Mouse (Mus musculus) lung, embryonic 14.5 days (tissue): ENCODE measurements around the gene Hip1r. TPM values are rescaled to one million over a fixed set of nuclear protein-coding genes. Genes with fewer than 3 reads are reported as not detected.
A peak's percentile ranks its signal among the peaks of the same experiment; 100 is the strongest.

Source experiments
- ATAC-seq: fragments of 200-750 bp; cut with Nextera tagmentation; 2 replicates; pipeline ENCODE4 v1.8.0; 2017; ENCODE audit warnings: mild to moderate bottlenecking, moderate TSS enrichment, moderate library complexity; ENCODE audit not compliant: insufficient read depth
- DNase-seq: peaks from one replicate; pipeline ENCODE4 v3.0.0-alpha.2; 2015
- H3K27ac ChIP-seq: fragments of 300-500 bp; sonication (generic); 2 replicates; pipeline ENCODE4 v1.5.1; 2014; ENCODE audit warnings: low read depth, mild to moderate bottlenecking, moderate library complexity
- H3K27me3 ChIP-seq: fragments of 300-500 bp; sonication (generic); 2 replicates; pipeline ENCODE4 v1.6.1; 2014; ENCODE audit warnings: low read length, control low read depth; ENCODE audit not compliant: insufficient read depth
- H3K36me3 ChIP-seq: fragments of 300-500 bp; sonication (generic); 2 replicates; pipeline ENCODE4 v1.6.1; 2014; ENCODE audit warnings: control low read depth; ENCODE audit not compliant: insufficient read depth
- H3K4me1 ChIP-seq: fragments of 300-500 bp; sonication (generic); 2 replicates; pipeline ENCODE4 v1.6.1; 2014; ENCODE audit warnings: antibody characterized with exemption, control low read depth; ENCODE audit not compliant: insufficient read depth
- H3K4me2 ChIP-seq: fragments of 300-500 bp; sonication (generic); 2 replicates; pipeline ENCODE4 v1.6.1; 2014; ENCODE audit warnings: mild to moderate bottlenecking
- H3K4me3 ChIP-seq: fragments of 300-500 bp; sonication (generic); 2 replicates; pipeline ENCODE4 v1.5.1; 2014; ENCODE audit warnings: low read depth, low read length
- H3K9ac ChIP-seq: fragments of 300-500 bp; sonication (generic); 2 replicates; pipeline ENCODE4 v1.6.1; 2014
- H3K9me3 ChIP-seq: fragments of 300-500 bp; sonication (generic); 2 replicates; pipeline ENCODE4 v1.6.1; 2016; ENCODE audit warnings: low read depth, low read length, control low read depth
- CTCF ChIP-seq: IDR thresholded peaks from 2 replicates; pipeline ENCODE4 v1.5.1; 2016; ENCODE audit warnings: antibody characterized with exemption, low read depth
- WGBS: fragments of 180-500 bp; shearing (Covaris S2); extraction: QIAGEN DNeasy Blood & Tissue Kit; methylation state at CpG from one replicate; pipeline ENCODE4 v1.1.7; 2014; 5-methylcytosine and 5-hydroxymethylcytosine counted together
- polyA plus RNA-seq: library from polyadenylated mRNA; unstranded; fragments of >200 nt; fragmentation: Nextera tagmentation; extraction: Ambion mirVana; gene quantifications from 2 replicates; pipeline ENCODE4 v1.2.1, GENCODE M21; 2014

Gene Hip1r
- polyA plus RNA-seq, 1 experiment from 2014 or later: 9.1 TPM

DNA sequence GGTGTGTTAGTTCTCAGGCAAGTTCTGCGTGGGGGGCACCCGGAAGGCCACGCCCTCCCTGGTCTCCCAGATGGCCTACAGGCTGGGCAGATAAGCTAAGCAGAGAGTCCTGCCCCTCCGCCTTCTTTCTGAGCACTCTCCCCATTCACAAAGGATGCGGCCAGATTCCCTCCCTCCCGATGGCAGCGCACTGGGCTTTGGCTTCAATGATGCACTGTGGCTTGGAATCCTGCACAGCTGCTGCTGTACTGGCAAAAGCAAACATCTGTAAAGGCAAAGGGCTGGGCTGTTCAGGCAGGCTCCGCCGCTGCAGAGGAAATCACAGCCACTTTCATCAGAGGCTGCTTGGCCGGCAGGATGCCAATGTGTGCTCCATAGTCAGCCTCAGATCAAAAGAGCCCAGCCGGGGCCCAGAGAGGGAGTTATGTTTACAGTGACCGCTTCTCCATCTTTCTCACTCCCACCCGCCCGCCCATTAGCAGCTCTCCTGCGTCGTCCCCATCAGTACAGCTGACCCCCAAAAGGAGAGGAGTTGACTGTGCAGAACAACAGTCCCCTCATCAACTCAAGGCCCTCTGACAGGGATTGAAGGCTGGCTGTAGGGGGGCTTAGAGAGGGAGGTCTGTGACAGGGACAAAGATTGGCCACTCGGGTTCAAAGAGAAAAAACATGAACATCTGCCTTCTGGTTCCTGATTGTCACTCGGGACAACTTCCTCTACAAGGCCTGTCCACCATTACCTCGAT is 37.7 kb downstream of the Hip1r start:
- Histone ChIP-seq H3K36me3 (peaks cover 31% of the 10 kb centered on the region), H3K27ac (peak overlapping the region; percentile 96), H3K9me3 (no peaks in the 10 kb centered on the region), H3K4me3 (peak overlapping the region; percentile 1; the same call in 1 of the 2 replicates), H3K4me1 (peaks cover 44% of the 10 kb centered on the region), H3K9ac (peak overlapping the region; percentile 17), H3K4me2 (peak overlapping the region; percentile 54), H3K27me3 (no peaks in the 10 kb centered on the region)
- DNase-seq: peak; percentile 98
- 3% methylated on average over 19 of the region's 19 CpGs for WGBS
- TF ChIP-seq CTCF: no peak
- peak; percentile 92 for ATAC-seq

DNA sequence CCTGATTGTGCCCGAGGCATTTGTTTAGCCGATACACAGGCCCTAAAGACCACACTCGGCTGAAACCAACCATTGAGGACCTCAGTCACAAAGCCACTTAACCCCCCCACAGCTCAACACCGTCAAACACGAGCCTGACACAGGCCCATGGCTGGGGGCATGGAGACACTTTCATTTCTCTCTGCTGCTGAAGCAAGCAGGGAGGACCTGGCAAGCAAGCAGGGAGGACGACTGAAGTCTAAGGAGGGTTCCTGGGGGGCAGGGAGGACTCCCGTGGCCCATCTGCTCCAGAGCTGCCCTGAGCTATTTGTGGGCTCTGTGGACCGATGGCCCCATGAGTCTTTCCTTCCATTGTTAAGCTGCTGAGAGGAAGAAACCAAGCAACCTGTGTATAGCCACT is 38.5 kb downstream of the Hip1r start:
- H3K36me3 ChIP-seq: peaks cover 26% of the 10 kb centered on the region
- H3K4me1 ChIP-seq: peaks cover 50% of the 10 kb centered on the region
- H3K9me3 ChIP-seq: no peaks in the 10 kb centered on the region
- H3K9ac ChIP-seq: peak overlapping the region; percentile 1; the same call in 1 of the 2 replicates
- peak overlapping the region; percentile 54 for H3K4me2 ChIP-seq
- WGBS: 19% methylated on average over 8 of the region's 8 CpGs
- no peak for DNase-seq
- ATAC-seq: no peak
- no peak for TF ChIP-seq CTCF
- no peaks in the 10 kb centered on the region for H3K27me3 ChIP-seq
- no peak overlapping the region for H3K4me3 ChIP-seq
- peak overlapping the region; percentile 96 for H3K27ac ChIP-seq

DNA sequence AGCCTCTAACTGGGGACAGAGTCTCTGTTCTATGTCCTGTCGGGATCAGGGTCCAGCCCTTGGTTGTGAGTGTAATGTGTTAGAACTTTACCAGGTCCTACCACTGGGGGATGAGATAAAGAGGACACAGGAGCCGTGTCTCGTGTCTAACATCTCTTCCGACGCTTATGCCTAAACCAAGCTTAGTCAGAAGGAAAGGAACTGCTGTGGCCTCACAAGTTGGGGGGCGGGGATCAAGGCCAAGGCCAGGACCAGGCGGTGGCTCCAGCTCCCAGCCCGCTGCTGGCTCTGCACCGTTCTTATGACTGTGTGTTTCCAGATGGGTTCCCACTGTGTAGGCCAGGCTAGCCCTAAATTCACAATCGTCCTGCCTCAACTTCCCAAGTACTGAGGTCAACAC is 39.5 kb downstream of the Hip1r start:
- peak; percentile 11; the same call in 1 of the 2 replicates for TF ChIP-seq CTCF
- Histone ChIP-seq H3K9me3 (no peaks in the 10 kb centered on the region), H3K4me2 (peak overlapping the region; percentile 7; the same call in 1 of the 2 replicates), H3K27ac (peak overlapping the region; percentile 96), H3K9ac (no peak overlapping the region), H3K4me1 (peaks cover 52% of the 10 kb centered on the region), H3K36me3 (peaks cover 17% of the 10 kb centered on the region), H3K27me3 (no peaks in the 10 kb centered on the region), H3K4me3 (no peak overlapping the region)
- WGBS: 58% methylated on average over 10 of the region's 10 CpGs
- DNase-seq: no peak
- no peak for ATAC-seq

DNA sequence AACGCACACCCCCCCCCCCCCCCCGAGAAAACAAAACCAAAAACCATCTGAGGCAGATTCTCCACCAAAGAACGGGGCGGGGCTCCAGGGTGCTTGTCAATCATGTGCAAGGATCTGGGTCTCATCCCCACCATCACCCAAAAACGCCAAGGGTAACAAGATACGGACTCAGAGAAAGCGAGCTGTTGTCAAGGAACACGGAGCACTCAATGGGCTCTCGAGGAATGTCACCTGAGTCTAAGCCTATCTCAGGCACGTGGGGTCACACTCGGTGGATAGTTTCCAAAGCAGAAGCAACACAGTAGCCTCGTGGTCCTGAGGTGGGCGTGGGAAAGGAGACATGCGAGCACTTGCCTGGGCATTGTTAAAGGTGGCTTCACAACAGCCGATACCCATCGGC is 40.3 kb downstream of the Hip1r start:
- no peak for TF ChIP-seq CTCF
- 78% methylated on average over 16 of the region's 16 CpGs for WGBS
- Histone ChIP-seq H3K9ac (no peak overlapping the region), H3K9me3 (no peaks in the 10 kb centered on the region), H3K27me3 (no peaks in the 10 kb centered on the region), H3K4me1 (peaks cover 56% of the 10 kb centered on the region), H3K4me3 (no peak overlapping the region), H3K4me2 (no peak overlapping the region), H3K36me3 (peaks cover 8% of the 10 kb centered on the region), H3K27ac (peak overlapping the region; percentile 43; the same call in 1 of the 2 replicates)
- DNase-seq (no peak), ATAC-seq (no peak)

DNA sequence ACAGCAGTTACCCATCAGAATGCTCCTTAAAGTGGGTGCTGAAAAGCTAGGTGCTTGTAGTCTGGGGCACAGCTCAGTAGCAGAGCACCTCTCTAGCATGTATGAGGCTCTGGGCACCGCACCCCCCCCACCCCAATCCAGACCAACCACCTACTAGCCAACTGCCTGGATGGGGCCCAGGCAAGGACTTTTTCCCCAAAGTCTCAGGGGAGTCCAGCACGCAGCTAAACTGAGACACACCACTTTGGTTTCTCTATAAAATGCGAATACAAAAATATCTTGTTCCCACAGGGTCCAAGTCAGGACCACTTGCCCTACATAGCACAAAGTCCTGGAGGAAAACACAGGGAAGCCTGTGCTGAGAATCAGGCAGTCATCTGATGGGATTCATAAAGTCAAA is 40.8 kb downstream of the Hip1r start:
- DNase-seq (no peak), ATAC-seq (no peak)
- Histone ChIP-seq H3K27ac (peak overlapping the region; percentile 62; the same call in 1 of the 2 replicates), H3K9me3 (no peaks in the 10 kb centered on the region), H3K36me3 (peaks cover 4% of the 10 kb centered on the region; the same call in 1 of the 2 replicates), H3K4me3 (no peak overlapping the region), H3K27me3 (no peaks in the 10 kb centered on the region), H3K4me2 (no peak overlapping the region), H3K4me1 (peaks cover 60% of the 10 kb centered on the region), H3K9ac (no peak overlapping the region)
- 84% methylated on average over 3 of the region's 3 CpGs for WGBS
- TF ChIP-seq CTCF: no peak

DNA sequence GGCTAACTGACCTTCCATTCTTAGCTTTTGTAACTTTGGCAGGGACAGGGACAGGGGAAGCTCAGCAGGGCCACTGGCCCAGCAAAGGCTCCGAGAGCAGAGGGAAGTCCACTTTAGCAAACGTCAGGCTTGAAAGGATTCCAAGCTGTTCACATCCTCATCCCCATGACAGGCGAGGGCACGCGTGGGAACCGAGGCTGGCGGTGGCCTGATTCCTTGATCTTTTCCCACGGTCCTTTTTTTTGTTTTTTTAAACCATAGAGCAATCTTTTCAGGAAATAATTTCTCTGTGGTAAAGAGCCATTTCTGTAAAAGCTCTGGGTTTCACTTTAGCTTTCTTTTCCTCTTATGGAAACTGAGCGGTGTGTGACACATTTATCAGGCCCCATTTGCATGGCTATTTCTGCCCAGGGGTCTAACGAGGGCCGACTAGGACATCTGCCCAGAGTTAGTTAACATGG is 41.4 kb downstream of the Hip1r start:
- H3K36me3 ChIP-seq: peaks cover 3% of the 10 kb centered on the region; the same call in 1 of the 2 replicates
- H3K9me3 ChIP-seq: no peaks in the 10 kb centered on the region
- H3K27me3 ChIP-seq: no peaks in the 10 kb centered on the region
- H3K4me1 ChIP-seq: peaks cover 66% of the 10 kb centered on the region
- 28% methylated on average over 11 of the region's 11 CpGs for WGBS
- peak overlapping the region; percentile 19 for H3K4me2 ChIP-seq
- TF ChIP-seq CTCF: no peak
- peak overlapping the region; percentile 32; the same call in 1 of the 2 replicates for H3K9ac ChIP-seq
- peak overlapping the region; percentile 62; the same call in 1 of the 2 replicates for H3K27ac ChIP-seq
- H3K4me3 ChIP-seq: no peak overlapping the region
- DNase-seq: peak; percentile 67
- no peak for ATAC-seq

DNA sequence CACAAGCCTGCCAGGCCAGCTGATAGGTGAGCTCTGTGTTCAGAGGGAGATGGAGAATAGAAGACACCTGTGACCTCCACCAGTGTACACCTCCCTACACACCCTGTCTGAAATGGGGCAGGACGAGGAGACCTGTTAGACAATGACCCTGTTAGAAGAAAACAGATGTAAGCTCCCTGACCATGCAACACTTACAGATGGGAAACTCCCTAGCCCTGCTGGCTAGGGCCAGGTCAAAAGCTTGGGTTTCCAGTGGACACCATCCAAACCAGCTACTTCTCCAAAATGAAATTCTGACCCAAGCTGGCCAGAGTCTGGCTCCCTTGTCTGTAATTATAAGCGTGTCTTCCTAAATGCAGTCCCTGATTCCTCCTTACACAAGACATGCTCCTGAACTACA is 42.3 kb downstream of the Hip1r start:
- TF ChIP-seq CTCF: no peak
- DNase-seq: no peak
- no peak overlapping the region for H3K4me3 ChIP-seq
- H3K27ac ChIP-seq: no peak overlapping the region
- WGBS: 83% methylated on average over 2 of the region's 2 CpGs
- no peak overlapping the region for H3K4me2 ChIP-seq
- no peak overlapping the region for H3K9ac ChIP-seq
- 0 out of 2 replicates have a peak, but pooled peaks cover 3% of the 10 kb centered on the region for H3K36me3 ChIP-seq
- H3K9me3 ChIP-seq: no peaks in the 10 kb centered on the region
- ATAC-seq: no peak
- no peaks in the 10 kb centered on the region for H3K27me3 ChIP-seq
- H3K4me1 ChIP-seq: peaks cover 63% of the 10 kb centered on the region
